Mouse (Mus musculus): ENCODE measurements around the gene Pdcd1. TPM values are rescaled to one million over a fixed set of nuclear protein-coding genes. Genes with fewer than 3 reads are reported as not detected.

The Pdcd1 gene
- not detected for polyA plus RNA-seq (2014; fragmentation: Illumina TruSeq; extraction: RNeasy Lipid Tissue Mini Kit (QIAGEN cat#74804); ENCODE audit: low replicate concordance)

GRCm38 (mm10) chr1:94052373-94052772 lies at the start of gene Pdcd1:
TSS of gene Pdcd1 (minus strand) at chr1:94052553.

GRCm38 (mm10) chr1:94020151-94020550 lies 32.2 kb downstream of the Pdcd1 start, which contains the start of gene Neu4:
TSS of gene Neu4 (plus strand) at chr1:94020451.

GRCm38 (mm10) chr1:93990209-93990608 lies 62.1 kb downstream of the Pdcd1 start, which contains the start of gene Gal3st2c:
TSS of gene Gal3st2c (plus strand) at chr1:93990509.

Other genes with a start within 250 kb of the Pdcd1 start
- 6.6 TPM for gene Ing5, start 248.6 kb downstream of the Pdcd1 start, polyA plus RNA-seq (2014; fragmentation: Illumina TruSeq; extraction: RNeasy Lipid Tissue Mini Kit (QIAGEN cat#74804); ENCODE audit: low replicate concordance)
- 18.9 TPM for gene D2hgdh, start 227.6 kb downstream of the Pdcd1 start, polyA plus RNA-seq (2014; fragmentation: Illumina TruSeq; extraction: RNeasy Lipid Tissue Mini Kit (QIAGEN cat#74804); ENCODE audit: low replicate concordance)
- gene Gal3st2, start 191.2 kb downstream of the Pdcd1 start, polyA plus RNA-seq (2014; fragmentation: Illumina TruSeq; extraction: RNeasy Lipid Tissue Mini Kit (QIAGEN cat#74804); ENCODE audit: low replicate concordance): 140 TPM
- gene Gal3st2b, start 134.2 kb downstream of the Pdcd1 start, polyA plus RNA-seq (2014; fragmentation: Illumina TruSeq; extraction: RNeasy Lipid Tissue Mini Kit (QIAGEN cat#74804); ENCODE audit: low replicate concordance): 30.6 TPM
- gene Gal3st2c, start 62.0 kb downstream of the Pdcd1 start, polyA plus RNA-seq (2014; fragmentation: Illumina TruSeq; extraction: RNeasy Lipid Tissue Mini Kit (QIAGEN cat#74804); ENCODE audit: low replicate concordance): 0.56 TPM
- not detected for gene Neu4, start 32.1 kb downstream of the Pdcd1 start, polyA plus RNA-seq (2014; fragmentation: Illumina TruSeq; extraction: RNeasy Lipid Tissue Mini Kit (QIAGEN cat#74804); ENCODE audit: low replicate concordance)